Mouse (Mus musculus): ENCODE results near the gene Ptprn2.

GRCm38 (mm10) chr12:117175072-117175681 is 689.7 kb downstream of the Ptprn2 start:
- no peak for TF ChIP-seq CTCF (IDR thresholded peaks at IDR 0.05; ENCODE audit: control insufficient read depth, insufficient read depth, insufficient replicate concordance, low read depth, low read length)
- no peak for TF ChIP-seq POLR2A (IDR thresholded peaks at IDR 0.05; ENCODE audit: control insufficient read depth, low read depth, low read length)
